Mouse (Mus musculus) retina, postnatal 1 day (tissue): Measurements from ENCODE around the gene Sf1.
A peak's percentile ranks its signal among the peaks of the same experiment; 100 is the strongest.

Experiments used
- DNase-seq: peaks from one replicate; pipeline ENCODE4 v3.0.0-alpha.2; 2012

Sf1 gene

GRCm38 (mm10) chr19:6400096-6401086 lies 36.9 kb downstream of the Sf1 start:
- peak; percentile 48 for DNase-seq

GRCm38 (mm10) chr19:6401131-6401815 lies 37.8 kb downstream of the Sf1 start:
- peak; percentile 74 for DNase-seq

- DNase-seq: no peak
Observed at GRCm38 (mm10) chr19:6401951-6402350, 38.5 kb downstream of the Sf1 start.

GRCm38 (mm10) chr19:6403869-6404268 lies 40.4 kb downstream of the Sf1 start:
- no peak for DNase-seq

DNA sequence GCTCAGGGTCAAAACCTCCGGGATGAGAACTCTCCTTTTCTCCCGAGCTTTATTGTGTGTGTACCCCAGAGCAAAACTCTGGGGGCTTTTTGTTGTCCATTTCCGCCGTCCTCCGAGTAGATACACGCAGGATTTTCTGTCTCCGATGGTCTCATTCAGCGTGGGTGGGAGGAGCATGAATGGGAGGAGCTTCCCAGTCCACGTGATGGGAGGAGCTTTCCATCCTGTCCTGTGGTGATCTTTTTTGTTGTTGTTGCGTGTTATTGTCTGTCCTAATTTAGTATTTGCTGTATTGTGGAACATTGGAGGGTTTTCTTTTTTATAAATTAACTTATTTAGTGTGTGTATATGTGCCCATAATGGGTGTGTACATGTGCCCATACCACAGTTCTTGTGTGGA lies 41.9 kb downstream of the Sf1 start:
- DNase-seq: no peak

DNA sequence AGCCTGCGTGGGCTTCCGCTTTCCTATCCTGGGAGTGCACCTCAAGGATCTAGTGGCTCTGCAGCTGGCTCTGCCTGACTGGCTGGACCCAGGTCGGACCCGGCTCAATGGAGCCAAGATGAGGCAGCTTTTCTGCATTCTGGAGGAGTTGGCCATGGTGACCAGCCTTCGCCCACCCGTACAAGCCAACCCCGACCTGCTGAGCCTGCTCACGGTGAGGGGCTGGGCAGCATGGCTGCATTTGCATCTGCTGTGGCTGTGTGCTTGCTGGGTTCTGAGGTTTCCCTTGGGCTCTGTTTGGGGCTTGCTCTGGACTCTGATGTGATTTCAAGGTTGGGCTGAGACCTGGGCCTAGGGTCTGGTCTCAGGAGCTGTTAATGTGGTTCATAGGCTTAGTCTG lies 43.6 kb downstream of the Sf1 start:
- DNase-seq: no peak

DNA sequence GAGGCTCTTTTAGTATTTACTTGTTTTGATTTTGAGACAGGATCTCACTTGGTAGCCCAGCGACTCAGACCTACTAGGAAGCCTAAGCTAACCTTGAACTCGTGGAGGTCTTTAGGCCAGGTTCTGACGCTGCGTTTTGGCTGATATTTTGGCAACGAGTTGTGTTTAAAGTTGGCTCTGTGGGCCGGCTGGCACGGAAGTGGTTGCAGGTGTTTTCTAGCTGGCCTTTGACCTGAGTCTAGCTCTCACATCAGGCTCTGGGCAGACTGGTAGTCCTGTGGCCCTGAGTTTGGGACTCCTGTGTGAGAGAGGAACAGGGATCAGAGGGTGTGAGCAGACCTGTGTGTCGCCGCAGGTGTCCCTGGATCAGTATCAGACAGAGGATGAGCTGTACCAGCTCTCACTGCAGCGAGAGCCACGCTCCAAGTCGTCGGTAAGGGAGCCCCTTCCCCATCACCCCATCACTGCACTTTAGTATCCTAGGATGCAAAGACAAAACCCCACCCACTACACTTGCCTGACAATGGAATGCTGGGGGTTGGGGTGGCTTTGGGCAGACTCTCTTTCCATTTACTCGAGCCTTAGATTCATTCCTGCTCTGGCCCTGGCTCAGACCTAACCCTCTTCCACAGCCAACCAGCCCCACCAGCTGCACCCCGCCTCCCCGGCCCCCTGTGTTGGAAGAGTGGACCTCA lies 44.5 kb downstream of the Sf1 start:
- no peak for DNase-seq

DNA sequence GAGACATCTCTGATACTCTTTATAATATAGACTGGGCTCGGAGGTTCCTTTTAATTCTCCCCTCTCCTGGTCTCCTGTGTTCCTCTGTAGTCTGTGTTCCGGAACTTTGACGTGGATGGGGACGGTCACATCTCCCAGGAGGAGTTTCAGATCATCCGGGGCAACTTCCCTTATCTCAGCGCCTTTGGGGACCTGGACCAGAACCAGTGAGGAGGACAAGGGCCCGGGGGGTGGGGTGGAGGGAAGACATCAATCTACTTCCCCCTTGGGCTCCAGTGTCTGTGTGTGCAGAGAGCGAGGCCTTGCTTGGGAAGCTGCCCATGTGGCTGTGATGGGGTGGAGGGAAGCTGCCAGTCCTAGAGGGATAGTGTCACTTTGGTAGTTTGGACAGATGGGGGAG lies 45.3 kb downstream of the Sf1 start:
- DNase-seq: no peak

GRCm38 (mm10) chr19:6409176-6409575 lies 45.7 kb downstream of the Sf1 start:
- no peak for DNase-seq

GRCm38 (mm10) chr19:6409936-6410335 lies 46.4 kb downstream of the Sf1 start:
- DNase-seq: no peak

DNA sequence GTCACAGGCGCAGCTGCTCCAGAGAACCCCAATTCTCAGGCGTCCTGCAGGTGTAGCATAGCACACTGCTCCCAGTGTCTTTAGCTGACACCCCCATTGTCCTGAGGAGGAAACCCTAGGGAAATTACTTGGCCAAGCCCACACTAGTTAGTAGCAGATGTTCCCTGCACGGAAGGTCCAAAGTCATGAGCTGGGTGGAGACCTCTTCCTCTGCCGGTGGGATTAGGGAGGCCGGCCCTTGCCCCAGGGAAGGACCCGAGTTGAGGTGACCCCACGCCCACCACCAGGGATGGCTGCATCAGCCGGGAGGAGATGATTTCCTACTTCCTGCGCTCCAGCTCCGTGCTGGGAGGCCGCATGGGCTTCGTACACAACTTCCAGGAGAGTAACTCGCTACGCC lies 49.3 kb downstream of the Sf1 start:
- DNase-seq: no peak

DNA sequence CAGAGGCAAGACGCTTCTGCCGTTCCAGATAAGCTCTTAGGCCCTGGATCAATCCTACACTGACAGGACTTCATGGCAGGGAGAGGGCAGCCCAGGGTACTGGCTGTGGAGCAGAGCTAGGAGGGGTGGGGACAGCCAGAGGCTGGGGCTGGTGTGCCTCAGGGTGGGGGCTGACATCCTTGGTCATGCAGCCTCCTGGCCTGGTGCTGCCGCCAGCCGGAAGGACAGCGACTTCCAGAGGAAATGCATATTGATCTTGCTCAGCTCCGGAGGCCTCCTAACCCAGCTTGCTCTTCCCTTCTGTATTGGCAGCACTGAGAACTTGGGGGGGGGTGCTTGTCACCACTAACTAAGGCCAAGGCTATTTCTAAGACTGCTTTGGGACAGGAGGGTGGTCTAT lies 52.0 kb downstream of the Sf1 start:
- DNase-seq: peak; percentile 11

DNA sequence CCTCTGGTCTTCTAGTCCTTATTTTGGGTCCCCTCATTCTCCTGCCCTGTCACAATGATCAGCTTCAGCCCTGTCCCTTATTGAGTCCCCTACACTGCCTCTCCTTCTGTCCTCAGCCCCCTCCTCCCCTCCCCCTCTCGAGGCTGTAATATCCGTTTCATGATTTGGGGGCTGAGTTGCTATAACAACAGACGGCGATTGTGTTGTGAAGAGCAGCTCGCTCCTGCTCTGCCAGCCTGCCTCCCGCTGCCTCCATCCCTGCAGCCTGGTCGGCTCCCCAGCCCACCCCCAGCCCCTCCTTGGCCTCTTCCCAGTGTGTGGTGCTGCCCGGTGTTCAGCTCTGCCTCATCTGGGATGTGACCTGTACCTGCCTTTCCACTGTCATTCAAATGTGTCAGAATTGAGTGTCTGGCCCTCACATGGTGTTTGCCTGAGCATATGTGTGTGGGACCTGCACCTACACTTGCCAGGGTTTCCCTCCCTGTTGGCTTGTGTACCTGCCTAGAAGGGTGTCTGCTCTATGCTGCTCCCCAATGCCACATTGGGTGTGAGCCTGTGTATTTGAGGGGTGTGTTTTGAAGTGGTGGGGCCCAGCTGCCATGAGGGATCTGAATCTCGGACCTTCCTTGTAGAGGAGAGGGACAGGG lies 52.8 kb downstream of the Sf1 start:
- DNase-seq: peak; percentile 83

DNA sequence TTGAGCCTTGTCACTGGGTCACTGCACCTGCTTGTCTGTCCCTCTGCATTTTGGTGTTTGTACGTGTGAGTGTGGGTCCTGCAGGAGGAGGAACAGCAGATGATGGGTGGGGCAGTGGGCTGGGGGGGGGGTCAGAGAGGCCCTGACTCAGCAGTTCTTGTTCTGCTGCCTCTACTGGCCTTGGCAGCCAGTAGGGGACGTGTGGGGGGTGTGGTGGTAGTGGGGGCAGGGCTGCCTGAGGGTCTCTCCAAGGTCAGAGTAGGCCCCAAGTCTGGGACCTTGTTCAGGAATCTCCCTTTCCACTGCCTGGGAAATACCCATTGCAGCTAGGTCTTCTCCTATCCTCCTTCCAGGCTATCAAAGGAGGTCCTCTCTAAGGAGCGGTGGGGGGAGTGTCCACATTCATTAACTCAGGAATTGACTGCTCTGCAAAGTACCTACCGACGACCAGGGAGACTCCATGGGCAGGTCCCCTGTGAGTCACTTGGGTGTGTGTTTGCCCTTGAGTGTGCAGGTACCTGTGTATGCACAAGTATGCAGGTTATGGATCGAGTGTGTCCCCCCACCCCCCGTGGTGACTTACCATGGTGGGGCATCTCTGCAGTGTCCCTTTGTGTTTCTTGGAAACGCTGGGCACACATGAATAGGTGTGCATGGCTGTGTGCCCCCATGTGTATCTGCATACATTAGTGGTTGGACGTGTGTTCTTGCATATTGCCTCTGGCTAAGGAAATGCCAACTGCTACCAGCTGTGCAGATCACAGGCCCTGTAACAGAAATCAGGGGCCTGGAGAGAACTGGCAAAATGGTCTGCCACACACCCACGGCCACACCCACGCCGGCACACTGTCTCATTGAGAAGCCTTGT lies 53.6 kb downstream of the Sf1 start:
- DNase-seq: peak; percentile 11

GRCm38 (mm10) chr19:6418233-6418879 lies 54.9 kb downstream of the Sf1 start, which contains the start of gene Nrxn2:
Nrxn2 (plus strand) TSS chr19:6418731.
- peak; percentile 95 for DNase-seq

GRCm38 (mm10) chr19:6418984-6419692 lies 55.6 kb downstream of the Sf1 start:
- peak; percentile 41 for DNase-seq

GRCm38 (mm10) chr19:6419805-6420310 lies 56.4 kb downstream of the Sf1 start:
- DNase-seq: peak; percentile 9

- DNase-seq: peak; percentile 22
Observed at GRCm38 (mm10) chr19:6420481-6421210, 57.2 kb downstream of the Sf1 start.

DNA sequence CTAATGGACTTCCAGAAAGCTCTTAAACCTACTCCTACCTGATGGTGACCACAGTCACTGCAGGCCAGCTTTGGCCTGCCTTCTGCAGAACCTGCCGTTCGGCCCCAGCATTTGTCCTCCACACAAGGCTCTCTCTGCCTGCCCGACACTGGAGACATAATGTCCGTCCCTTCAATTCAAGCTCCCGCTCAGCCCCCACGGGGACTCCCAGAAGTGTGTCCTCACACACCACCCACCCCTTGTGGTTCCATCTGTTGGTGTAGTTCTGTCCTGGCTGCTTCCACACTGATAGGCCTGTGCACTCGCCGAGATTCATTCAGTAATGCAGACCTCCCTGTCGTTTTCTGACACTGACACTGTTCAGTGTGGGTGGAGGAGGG lies 57.7 kb downstream of the Sf1 start:
- DNase-seq: no peak

DNA sequence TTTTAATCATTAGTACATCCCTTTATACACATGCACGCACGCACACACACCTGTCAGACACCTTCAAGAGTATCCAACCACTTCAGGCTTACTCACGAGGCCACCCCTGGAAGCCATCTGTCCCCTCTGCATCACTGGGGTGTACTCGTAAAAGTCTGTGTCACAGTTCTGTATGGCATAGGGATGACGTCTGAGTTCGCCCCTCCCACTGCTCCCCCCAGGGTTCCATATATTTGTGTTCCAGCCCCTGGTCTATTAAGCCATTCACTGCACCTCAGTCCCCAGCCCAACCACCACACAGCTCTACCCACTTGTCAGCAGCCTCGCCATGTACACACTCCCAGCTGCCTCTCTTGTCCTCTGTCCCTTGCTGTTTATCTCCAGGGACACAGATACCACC lies 58.5 kb downstream of the Sf1 start:
- no peak for DNase-seq
